Mouse (Mus musculus) left cerebral cortex, postnatal 36 days (tissue): Measurements from ENCODE around the gene Rbm19. TPM values are rescaled to one million over a fixed set of nuclear protein-coding genes. Genes with fewer than 3 reads are reported as not detected.

Experiments
- DNase-seq, 2 experiments: peaks; one replicate each; pipeline ENCODE4 v3.0.0; 2021 to 2022; ENCODE audit warnings: low spot score in 2 of 2, mixed read lengths in 1 of 2
- intact Hi-C: fragments of 180-260 bp; cut with DNase I; formaldehyde crosslinking; loops from one replicate; pipeline ENCODE4 v1.15.1; 2025
- total RNA-seq, 2 experiments: library from RNA; stranded (reverse); gene quantifications; 2 replicates each; pipeline ENCODE4 v1.2.3; 2021

The Rbm19 gene
- total RNA-seq, 2 experiments from 2014 or later = 16.5 to 17.0 TPM

DNA sequence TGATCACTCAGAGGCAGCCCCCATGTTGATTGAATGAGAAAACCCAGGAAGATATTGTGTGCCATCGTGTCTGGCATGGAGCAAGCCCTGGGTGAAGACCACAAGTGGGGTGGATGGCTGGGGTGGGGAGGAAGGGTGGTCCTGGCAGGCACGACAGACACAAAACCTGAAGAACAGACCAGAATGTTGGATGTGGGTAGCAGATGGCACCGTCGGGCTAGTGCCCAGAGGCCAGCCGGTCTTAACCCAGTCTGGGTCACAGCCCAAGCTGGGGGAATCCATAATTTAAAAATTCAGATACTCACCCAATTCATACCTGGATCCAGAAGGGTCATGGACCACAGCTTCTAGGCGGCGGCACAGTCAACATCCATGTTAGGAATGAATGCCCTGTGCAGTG is 123.8 kb downstream of the Rbm19 start:
- intact Hi-C loops = no loop called here
- DNase-seq = no peak

DNA sequence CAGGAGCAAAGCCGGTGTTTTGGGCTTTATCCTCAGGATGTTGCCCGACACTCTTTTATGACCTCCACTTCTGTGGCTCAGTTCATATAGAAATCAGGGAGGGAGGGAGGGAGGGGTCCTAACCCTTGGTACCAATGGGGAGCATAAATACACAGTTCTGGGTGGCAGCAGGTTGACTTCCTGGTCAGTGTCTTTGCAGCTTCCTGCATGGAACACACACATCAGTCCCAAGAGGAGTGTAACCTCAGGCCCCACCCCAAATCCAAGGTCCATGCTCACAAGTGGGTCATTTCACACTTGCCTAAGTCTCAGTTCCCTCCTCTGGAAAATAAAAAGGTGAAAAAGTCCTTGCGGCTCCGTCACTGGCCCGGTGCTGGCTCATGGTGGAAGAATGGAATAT is 129.1 kb downstream of the Rbm19 start:
- no peak for DNase-seq
- intact Hi-C loops = no loop called here
